Mouse (Mus musculus) leukemia stem cell, adult 10-12 weeks (primary cell): ENCODE measurements around the gene 1700030K09Rik. TPM values are rescaled to one million over a fixed set of nuclear protein-coding genes. Genes with fewer than 3 reads are reported as not detected.

Experiments
- polyA plus RNA-seq: library from polyadenylated mRNA; stranded (reverse); fragments of >175 nt; gene quantifications from 2 replicates; pipeline ENCODE4 v1.2.3, GENCODE M21; 2012; ENCODE audit warnings: low replicate concordance

1700030K09Rik gene
- 1.0 and 3.1 TPM in 2 replicates for polyA plus RNA-seq

DNA sequence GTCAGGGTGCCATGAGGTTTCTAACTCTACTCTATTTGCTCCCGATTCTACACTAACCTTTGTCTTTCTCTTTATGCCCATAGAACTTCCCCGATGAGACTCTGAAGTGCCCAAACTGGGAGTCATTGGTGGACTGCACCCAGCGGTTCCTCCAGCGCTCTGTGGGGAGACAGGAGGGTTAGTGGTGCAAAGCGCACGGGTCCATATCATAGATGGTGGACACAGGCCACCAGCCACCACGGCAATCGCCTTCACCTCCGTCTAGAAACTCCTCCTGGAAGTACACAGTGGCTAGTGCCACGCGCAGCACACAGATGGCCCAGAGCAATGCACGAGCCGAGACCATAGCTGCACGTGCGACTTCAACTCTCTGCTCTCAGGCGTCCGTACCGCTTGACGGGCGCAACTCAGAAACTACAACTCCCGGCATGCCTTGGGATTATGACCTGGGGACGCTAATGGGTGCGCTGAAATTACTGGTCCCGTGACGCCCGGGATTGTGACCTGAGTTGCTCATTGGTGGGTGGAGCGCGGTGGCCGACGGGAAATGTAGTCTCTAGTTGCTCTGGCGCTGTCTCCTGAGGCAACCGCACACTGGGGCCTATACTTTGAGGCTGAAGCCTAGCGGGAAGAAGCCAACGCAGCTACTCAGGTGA is at the start of gene 1700030K09Rik, which contains the start of gene Calr3:
1700030K09Rik (plus strand) TSS at position 543 of the 656 bp plus-strand sequence.
Calr3 (minus strand) TSS at position 533 of the 656 bp plus-strand sequence.

GRCm38 (mm10) chr8:72421362-72422335 is 22.0 kb upstream of the 1700030K09Rik start, which contains the start of gene Eps15l1:
Gene Eps15l1, minus strand, starts transcription at chr8:72421460.

DNA sequence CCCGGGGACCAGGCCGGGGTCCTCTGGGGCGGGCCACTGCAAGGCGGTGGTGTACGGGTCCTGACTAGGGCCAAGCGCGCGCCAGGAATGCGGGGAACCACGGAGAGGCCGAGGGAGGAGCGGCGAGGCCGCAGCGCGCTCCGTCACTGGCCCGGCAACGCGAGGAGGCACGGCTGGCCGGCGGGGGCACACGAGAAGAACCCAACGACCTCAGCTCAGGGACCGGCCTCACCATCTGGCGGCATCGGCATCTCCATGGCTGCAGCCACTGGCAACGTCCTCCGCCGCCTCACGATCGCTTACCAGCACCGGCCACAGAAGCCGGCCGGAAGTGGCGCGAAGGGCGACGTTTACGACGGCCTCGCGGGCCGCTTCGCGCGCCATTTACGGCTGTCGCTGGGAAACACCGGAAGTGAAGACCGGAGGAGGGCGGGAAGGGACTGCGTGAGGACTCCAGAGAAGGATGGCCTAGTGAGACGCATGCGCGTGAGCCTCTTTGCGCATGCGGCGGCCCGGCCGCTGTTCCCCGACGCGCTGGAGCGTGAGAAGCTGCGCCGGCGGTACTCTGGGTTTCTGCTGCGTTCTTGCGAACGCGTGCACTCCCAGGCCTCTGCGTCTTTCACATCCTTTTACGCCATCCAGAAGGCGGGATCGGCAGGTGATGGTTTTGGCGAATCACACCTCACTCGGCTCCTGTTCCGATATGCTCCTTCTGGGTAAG is 31.3 kb downstream of the 1700030K09Rik start, which contains the start of gene Cherp:
Cherp (minus strand) TSS at position 401 of the 721 bp plus-strand sequence.

GRCm38 (mm10) chr8:72491680-72492621 is 48.3 kb downstream of the 1700030K09Rik start, which contains the start of gene Slc35e1:
Gene Slc35e1, minus strand, starts transcription at chr8:72492614.

Other genes starting within 250 kb of the 1700030K09Rik start
- not detected in 2 replicates for gene Cib3, start 231.0 kb upstream of the 1700030K09Rik start, polyA plus RNA-seq
- not detected in 2 replicates for gene Gm11034, start 230.2 kb upstream of the 1700030K09Rik start, polyA plus RNA-seq
- 18.2 and 24.8 TPM in 2 replicates for gene Fam32a, start 224.2 kb upstream of the 1700030K09Rik start, polyA plus RNA-seq
- 191 and 210 TPM in 2 replicates for gene Ap1m1, start 203.9 kb upstream of the 1700030K09Rik start, polyA plus RNA-seq
- gene Gm10282, start 138.6 kb upstream of the 1700030K09Rik start, polyA plus RNA-seq, result 10.7 and 26.0 TPM in 2 replicates
- 116 and 306 TPM in 2 replicates for gene Klf2, start 124.8 kb upstream of the 1700030K09Rik start, polyA plus RNA-seq
- 8.6 and 16.4 TPM in 2 replicates for gene Eps15l1, start 22.4 kb upstream of the 1700030K09Rik start, polyA plus RNA-seq
- not detected in 2 replicates for gene Calr3, start within 50 bp of the 1700030K09Rik start, polyA plus RNA-seq
- gene Cherp, start 31.3 kb downstream of the 1700030K09Rik start, polyA plus RNA-seq, result 282 and 303 TPM in 2 replicates
- 9.3 and 19.8 TPM in 2 replicates for gene Slc35e1, start 48.7 kb downstream of the 1700030K09Rik start, polyA plus RNA-seq
- gene Med26, start 104.4 kb downstream of the 1700030K09Rik start, polyA plus RNA-seq, result 46.0 and 63.2 TPM in 2 replicates
- 17.2 and 34.2 TPM in 2 replicates for gene Smim7, start 127.2 kb downstream of the 1700030K09Rik start, polyA plus RNA-seq
- gene Tmem38a, start 128.2 kb downstream of the 1700030K09Rik start, polyA plus RNA-seq, result 1.1 TPM in 1 of 2 replicates, not detected in the other
- 0.07 and 0.18 TPM in 2 replicates for gene Nwd1, start 202.8 kb downstream of the 1700030K09Rik start, polyA plus RNA-seq